Mouse (Mus musculus) CH12.LX (cell line): Measurements from ENCODE around the gene Taf11. TPM values are rescaled to one million over a fixed set of nuclear protein-coding genes. Genes with fewer than 3 reads are reported as not detected.

ENCODE experiments used
- DNase-seq: peaks from one replicate; pipeline ENCODE4 v3.0.0-alpha.2; 2013; ENCODE audit errors: extremely low read depth
- H3K27ac ChIP-seq: 2 replicates; pipeline ENCODE4 v1.5.1; 2012; ENCODE audit warnings: low read depth, mild to moderate bottlenecking, control low read depth, moderate library complexity; ENCODE audit not compliant: insufficient read depth
- H3K27me3 ChIP-seq: replicated peaks from 2 replicates; pipeline ENCODE3; 2012; ENCODE audit warnings: inconsistent platforms
- H3K36me3 ChIP-seq, 2 experiments: replicated peaks in 1 of 2; 2 replicates each; pipeline versions ENCODE3 to v1.6.1; 2012; ENCODE audit warnings: inconsistent platforms in 1 of 2, low read length in 1 of 2, mild to moderate bottlenecking in 1 of 2, mixed read lengths in 1 of 2, moderate library complexity in 1 of 2; ENCODE audit not compliant: control insufficient read depth in 1 of 2, insufficient read depth in 1 of 2
- H3K4me1 ChIP-seq, 2 experiments: 2 replicates each; pipeline ENCODE4 v1.6.1; 2012; ENCODE audit warnings: inconsistent platforms in 1 of 2, moderate library complexity in 1 of 2; ENCODE audit not compliant: insufficient read depth in 2 of 2, control insufficient read depth in 1 of 2
- H3K4me2 ChIP-seq: 2 replicates; pipeline ENCODE4 v1.6.1; 2012; ENCODE audit warnings: low read depth, mild to moderate bottlenecking, control low read depth; ENCODE audit not compliant: poor library complexity, insufficient read depth, severe bottlenecking
- H3K4me3 ChIP-seq, 3 experiments: fragments of 150-350 bp in 1 of 3; sonication (generic) in 1 of 3; replicated peaks in 1 of 3; 2 replicates each; pipeline versions ENCODE3 to v1.5.1; 2011 to 2012; ENCODE audit warnings: low read depth in 2 of 3, low read length in 2 of 3, mild to moderate bottlenecking in 2 of 3, moderate library complexity in 2 of 3, control low read depth in 1 of 3, improper control_type of control experiment in 1 of 3, inconsistent platforms in 1 of 3, mixed read lengths in 1 of 3; ENCODE audit not compliant: poor library complexity in 1 of 3
- H3K79me2 ChIP-seq: replicated peaks from 2 replicates; pipeline ENCODE4 v1.6.1; 2012; ENCODE audit warnings: mild to moderate bottlenecking, moderate library complexity; ENCODE audit not compliant: control insufficient read depth, poor library complexity, insufficient read depth, severe bottlenecking; ENCODE audit errors: extremely low read depth
- H3K9ac ChIP-seq: 2 replicates; pipeline ENCODE4 v1.6.1; 2012; ENCODE audit warnings: low read depth, mild to moderate bottlenecking, control low read depth, moderate library complexity; ENCODE audit not compliant: insufficient read depth
- H3K9me3 ChIP-seq: replicated peaks from 2 replicates; pipeline ENCODE3; 2012; ENCODE audit warnings: low read length, inconsistent platforms, mixed read lengths
- BHLHE40 ChIP-seq: IDR thresholded peaks from 2 replicates; pipeline ENCODE4 v1.6.1; 2011; ENCODE audit warnings: mild to moderate bottlenecking, low read depth, low read length, improper control_type of control experiment
- CHD1 ChIP-seq: IDR thresholded peaks from 2 replicates; pipeline ENCODE4 v1.6.1; 2012; ENCODE audit warnings: low read depth, low read length, improper control_type of control experiment, inconsistent platforms
- CHD2 ChIP-seq: IDR thresholded peaks from 2 replicates; pipeline ENCODE4 v1.6.1; 2011; ENCODE audit warnings: low read length, improper control_type of control experiment
- CTCF ChIP-seq, 2 experiments: IDR thresholded peaks in 1 of 2; conservative IDR thresholded peaks in 1 of 2; 2 replicates each; pipeline ENCODE4 v1.5.1; 2011 to 2012; ENCODE audit warnings: low read depth in 2 of 2, low read length in 2 of 2, improper control_type of control experiment in 1 of 2, inconsistent platforms in 1 of 2, mild to moderate bottlenecking in 1 of 2, moderate library complexity in 1 of 2
- E2F4 ChIP-seq: IDR thresholded peaks from 2 replicates; pipeline ENCODE4 v1.6.1; 2011; ENCODE audit warnings: low read depth, low read length, improper control_type of control experiment; ENCODE audit not compliant: insufficient replicate concordance
- ELF1 ChIP-seq: IDR thresholded peaks from 2 replicates; pipeline ENCODE4 v1.6.1; 2014; ENCODE audit warnings: low read depth, mild to moderate bottlenecking, inconsistent platforms, low read length, improper control_type of control experiment
- EP300 ChIP-seq: IDR thresholded peaks from 2 replicates; pipeline ENCODE4 v1.6.1; 2011; ENCODE audit warnings: low read length, improper control_type of control experiment
- GABPA ChIP-seq: IDR thresholded peaks from 2 replicates; pipeline ENCODE4 v1.6.1; 2012; ENCODE audit warnings: low read depth, low read length, improper control_type of control experiment, inconsistent platforms; ENCODE audit not compliant: insufficient replicate concordance
- HCFC1 ChIP-seq: IDR thresholded peaks from 2 replicates; pipeline ENCODE4 v1.6.1; 2012; ENCODE audit warnings: low read depth, mild to moderate bottlenecking, inconsistent platforms, low read length, improper control_type of control experiment
- JUND ChIP-seq: conservative IDR thresholded peaks from 2 replicates; pipeline ENCODE4 v1.6.1; 2011; ENCODE audit warnings: low read depth, low read length, improper control_type of control experiment
- KAT2A ChIP-seq: IDR thresholded peaks from 2 replicates; pipeline ENCODE4 v1.6.1; 2012; ENCODE audit warnings: low read length, improper control_type of control experiment, inconsistent platforms; ENCODE audit not compliant: insufficient replicate concordance
- MAZ ChIP-seq: IDR thresholded peaks from 2 replicates; pipeline ENCODE4 v1.6.1; 2012; ENCODE audit warnings: low read depth, mild to moderate bottlenecking, inconsistent platforms, low read length, improper control_type of control experiment, moderate library complexity
- MXI1 ChIP-seq: IDR thresholded peaks from 2 replicates; pipeline ENCODE4 v1.6.1; 2011; ENCODE audit warnings: mild to moderate bottlenecking, low read depth, low read length, improper control_type of control experiment
- MYC ChIP-seq: IDR thresholded peaks from 2 replicates; pipeline ENCODE4 v1.6.1; 2011; ENCODE audit warnings: low read depth, mild to moderate bottlenecking, improper control_type of control experiment, low read length
- NELFE ChIP-seq: IDR thresholded peaks from 2 replicates; pipeline ENCODE4 v1.6.1; 2011; ENCODE audit warnings: low read depth, low read length, improper control_type of control experiment
- POLR2A ChIP-seq: IDR thresholded peaks from 2 replicates; pipeline ENCODE4 v1.6.1; 2011; ENCODE audit warnings: low read depth, mild to moderate bottlenecking, improper control_type of control experiment, low read length
- POLR2AphosphoS2 ChIP-seq: IDR thresholded peaks from 2 replicates; pipeline ENCODE4 v1.6.1; 2011; ENCODE audit warnings: low read depth, low read length, improper control_type of control experiment
- RAD21 ChIP-seq: IDR thresholded peaks from 2 replicates; pipeline ENCODE4 v1.6.1; 2011; ENCODE audit warnings: low read depth, mild to moderate bottlenecking, low read length, improper control_type of control experiment, moderate library complexity
- SIN3A ChIP-seq: IDR thresholded peaks from 2 replicates; pipeline ENCODE4 v1.6.1; 2012; ENCODE audit warnings: low read length, improper control_type of control experiment, inconsistent platforms
- SMC3 ChIP-seq: IDR thresholded peaks from 2 replicates; pipeline ENCODE4 v1.6.1; 2011; ENCODE audit warnings: low read depth, low read length, improper control_type of control experiment
- TBP ChIP-seq: conservative IDR thresholded peaks from 2 replicates; pipeline ENCODE4 v1.6.1; 2011; ENCODE audit warnings: low read depth, low read length, improper control_type of control experiment
- TCF12 ChIP-seq: IDR thresholded peaks from 2 replicates; pipeline ENCODE4 v1.6.1; 2014; ENCODE audit warnings: low read depth, mild to moderate bottlenecking, inconsistent platforms, low read length, improper control_type of control experiment
- UBTF ChIP-seq: IDR thresholded peaks from 2 replicates; pipeline ENCODE4 v1.6.1; 2012; ENCODE audit warnings: low read depth, mild to moderate bottlenecking, inconsistent platforms, low read length, improper control_type of control experiment, moderate library complexity
- USF1 ChIP-seq: IDR thresholded peaks from 2 replicates; pipeline ENCODE4 v1.6.1; 2014; ENCODE audit warnings: low read depth, mild to moderate bottlenecking, inconsistent platforms, low read length, improper control_type of control experiment
- ZC3H11A ChIP-seq: IDR thresholded peaks from 2 replicates; pipeline ENCODE4 v1.6.1; 2012; ENCODE audit warnings: low read depth, mild to moderate bottlenecking, inconsistent platforms, low read length, improper control_type of control experiment
- ZMIZ1 ChIP-seq: IDR thresholded peaks from 2 replicates; pipeline ENCODE4 v1.6.1; 2012; ENCODE audit warnings: low read depth, mild to moderate bottlenecking, inconsistent platforms, low read length, improper control_type of control experiment
- dilution Hi-C: fragments of 300-500 bp; cut with MboI; formaldehyde crosslinking; loops from 2 replicates; pipeline ENCODE4 v1.14.3; 2020; ENCODE audit warnings: low sequenced_read_pairs; ENCODE audit not compliant: extremely low pct_unique_long_range_greater_than_20kb, extremely low pct_ligation_motif_present
- in situ Hi-C: fragments of 300-500 bp; cut with MboI; formaldehyde crosslinking; loops from 3 replicates; pipeline ENCODE4 v1.14.3; 2019; ENCODE audit warnings: low sequenced_read_pairs, low pct_ligation_motif_present, low pct_unique_long_range_greater_than_20kb, mixed read lengths
- polyA plus RNA-seq: library from polyadenylated mRNA; unstranded; fragments of >175 nt; gene quantifications from 2 replicates; pipeline ENCODE4 v1.2.1, GENCODE M21; 2012; ENCODE audit warnings: low read depth; ENCODE audit not compliant: insufficient read length
- total RNA-seq, 2 experiments: library from RNA; depleted of rRNA; stranded (reverse); fragments of 300-350 nt in 1 of 2; fragments of >200 nt in 1 of 2; gene quantifications; 2 replicates each; pipeline ENCODE4 v1.2.3; 2012 to 2014

The Taf11 gene
- total and polyA plus RNA-seq, 3 experiments, result 36.9 to 70.9 (median 41.1) TPM

- TF ChIP-seq JUND (peak; percentile 54; the same call in 1 of the 2 replicates), USF1 (no peak), CTCF (conservative IDR thresholded peaks at IDR 0.05 in 1 of 2, IDR thresholded peaks at IDR 0.05 in 1 of 2; ENCODE audit: low read depth in 2 of 2, low read length in 2 of 2) (peak in 1 of 2 experiments; percentile 27; a peak in 2 of 4 replicates), ELF1 (peak; percentile 77), RAD21 (no peak), NELFE (peak; percentile 68), UBTF (peak; percentile 48; the same call in 1 of the 2 replicates), KAT2A (peak; percentile 86; the same call in 1 of the 2 replicates), ZC3H11A (no peak), POLR2A (peak; percentile 77), POLR2AphosphoS2 (peak; percentile 62; the same call in 1 of the 2 replicates), HCFC1 (peak; percentile 94), SMC3 (no peak), CHD2 (peak; percentile 92), GABPA (peak; percentile 36; the same call in 1 of the 2 replicates), EP300 (no peak), BHLHE40 (no peak), ZMIZ1 (peak; percentile 35; the same call in 1 of the 2 replicates), MXI1 (peak; percentile 84), TCF12 (peak; percentile 66), TBP (0 out of 2 replicates have a peak, but pooled peaks have one; percentile 18), CHD1 (no peak), SIN3A (peak; percentile 95), MYC (peak; percentile 20; the same call in 1 of the 2 replicates), E2F4 (no peak)
- TF ChIP-seq, all 38 proteins: peak for 21
Observed at GRCm38 (mm10) chr17:27907512-27908205, 2.0 kb downstream of the Taf11 start (continued).

DNA sequence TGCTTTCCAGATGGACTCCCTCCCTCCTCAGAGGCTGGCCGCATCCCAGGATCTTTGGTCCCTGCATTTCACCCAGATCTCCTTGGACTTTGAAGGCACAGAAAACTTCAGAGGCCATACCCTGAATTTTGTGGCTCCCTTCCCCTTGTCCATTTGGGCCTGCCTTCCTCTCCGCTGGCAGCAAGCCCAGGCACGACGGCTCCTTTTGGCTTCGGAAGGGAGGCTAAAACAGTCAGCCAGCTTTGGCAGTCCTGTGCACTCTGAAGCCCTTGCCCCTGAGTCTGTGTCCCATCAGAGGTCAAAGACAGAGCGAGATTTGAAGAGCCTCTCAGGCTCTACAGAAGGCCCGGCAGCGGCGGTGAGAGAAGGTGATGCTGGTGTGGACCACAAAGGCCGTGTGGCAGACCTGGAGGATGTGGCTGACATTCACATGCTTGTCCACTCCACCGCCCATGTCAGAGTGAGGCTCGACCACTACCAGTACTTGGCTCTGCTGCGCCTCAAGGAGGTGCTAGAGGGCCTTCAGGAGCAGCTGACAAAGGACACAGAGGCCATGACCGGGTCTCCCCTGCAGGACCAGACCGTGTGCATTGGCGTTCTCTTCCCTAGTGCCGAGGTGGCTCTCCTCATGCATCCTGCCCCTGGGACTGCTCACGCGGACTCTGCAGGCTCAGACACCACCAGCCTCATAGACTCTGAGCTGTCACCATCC is 23.0 kb downstream of the Taf11 start:
- peaks cover 48 to 84% of the 10 kb centered on the region in 2 experiments for H3K36me3 ChIP-seq
- in situ Hi-C loops (no loop called here), dilution Hi-C loops (no loop called here)
- H3K4me1 ChIP-seq, result no peaks in the 10 kb centered on the region
- no peak overlapping the region for H3K4me2 ChIP-seq
- no peak overlapping the region for H3K4me3 ChIP-seq
- TF ChIP-seq CTCF (conservative IDR thresholded peaks at IDR 0.05 in 1 of 2, IDR thresholded peaks at IDR 0.05 in 1 of 2; ENCODE audit: low read depth in 2 of 2, low read length in 2 of 2) (peak in 1 of 2 experiments; percentile 12; a peak in 1 of 4 replicates), MAZ (no peak)
- H3K9me3 ChIP-seq, result no peaks in the 10 kb centered on the region
- H3K27ac ChIP-seq, result no peak overlapping the region
- H3K9ac ChIP-seq, result no peak overlapping the region
- no peaks in the 10 kb centered on the region for H3K27me3 ChIP-seq
- no peaks in the 10 kb centered on the region for H3K79me2 ChIP-seq
- no peak for DNase-seq
